Mouse (Mus musculus) CD4-positive, CD25-positive, alpha-beta regulatory T cell (primary cell): Measurements from ENCODE around the gene Gm10037. TPM values are rescaled to one million over a fixed set of nuclear protein-coding genes. Genes with fewer than 3 reads are reported as not detected.

Experiments used
- polyA plus RNA-seq: library from polyadenylated mRNA; unstranded; fragments of 100-300 nt; shearing (Covaris generic); gene quantifications from one replicate; pipeline ENCODE4 v1.2.1, GENCODE M21; 2017

The Gm10037 gene
- not detected for polyA plus RNA-seq

DNA sequence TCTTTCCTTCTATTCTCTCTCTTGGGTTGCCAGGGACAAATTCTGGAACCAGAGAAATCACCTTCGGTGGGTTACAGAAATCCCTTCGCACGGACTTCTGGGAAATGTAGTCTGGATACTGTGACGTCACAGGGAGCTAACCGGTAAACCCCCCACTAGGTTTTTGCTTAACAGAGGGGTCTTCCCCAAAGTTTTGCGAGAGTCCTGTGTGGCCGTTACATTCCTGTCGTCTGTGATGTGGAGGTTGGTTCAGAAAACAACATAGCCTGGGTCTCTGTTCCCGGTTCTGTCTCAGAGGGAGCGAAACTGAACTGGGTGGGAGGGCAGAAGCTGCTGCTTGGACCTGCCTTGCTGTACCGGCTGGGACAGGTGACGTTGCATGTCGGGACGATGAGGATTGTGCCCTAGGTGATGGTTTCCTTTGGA, at the start of gene Gm10037:
Gm10037 (plus strand) TSS at position 196 of the 426 bp plus-strand sequence.

DNA sequence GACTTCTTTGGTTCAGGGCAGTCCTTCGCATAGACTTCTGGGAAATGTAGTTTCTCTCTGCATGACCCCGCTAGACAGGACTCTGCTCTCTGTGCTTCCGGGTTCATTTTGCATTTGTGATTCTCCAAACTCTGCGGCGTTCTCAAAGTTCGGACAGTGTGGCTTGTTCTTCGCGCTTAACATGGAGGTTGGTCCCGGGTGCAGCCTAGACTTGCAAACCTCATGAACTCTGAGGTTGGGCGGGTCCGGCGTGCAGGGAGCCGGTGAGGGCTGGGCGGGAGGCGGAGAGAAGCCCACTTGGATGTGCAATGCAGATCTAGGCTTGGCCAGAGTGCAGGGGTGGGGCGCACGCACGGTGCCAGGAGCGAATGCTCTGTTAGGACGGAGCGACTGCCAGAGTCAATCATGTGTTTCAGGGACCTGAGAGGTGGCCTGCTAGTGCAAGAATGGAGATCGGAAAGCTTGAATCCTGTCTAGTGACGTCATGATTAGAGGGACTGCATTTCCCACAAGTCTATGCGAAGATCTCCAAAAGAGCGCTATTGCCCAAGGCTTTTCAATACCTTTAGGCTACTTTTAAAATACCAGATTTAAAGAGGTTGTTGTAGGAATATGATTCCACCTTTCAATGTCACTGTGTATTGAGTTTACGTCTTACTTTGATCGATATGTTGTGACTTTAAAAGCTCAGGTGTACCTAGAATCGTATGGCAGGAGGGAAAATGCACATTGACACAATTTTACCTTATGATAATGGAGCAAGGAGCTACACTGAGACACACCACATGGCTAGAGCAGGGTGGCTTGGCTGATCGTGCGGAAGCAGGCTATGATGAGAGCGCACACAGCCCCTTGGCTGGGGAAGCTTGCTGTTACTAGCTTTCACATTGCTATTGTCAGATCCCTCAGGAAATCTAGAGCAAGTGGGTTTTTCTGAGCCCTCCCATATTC, 16.9 kb upstream of the Gm10037 start, which contains the start of gene Zfp273:
Zfp273 (plus strand) TSS at position 31 of the 951 bp plus-strand sequence.

DNA sequence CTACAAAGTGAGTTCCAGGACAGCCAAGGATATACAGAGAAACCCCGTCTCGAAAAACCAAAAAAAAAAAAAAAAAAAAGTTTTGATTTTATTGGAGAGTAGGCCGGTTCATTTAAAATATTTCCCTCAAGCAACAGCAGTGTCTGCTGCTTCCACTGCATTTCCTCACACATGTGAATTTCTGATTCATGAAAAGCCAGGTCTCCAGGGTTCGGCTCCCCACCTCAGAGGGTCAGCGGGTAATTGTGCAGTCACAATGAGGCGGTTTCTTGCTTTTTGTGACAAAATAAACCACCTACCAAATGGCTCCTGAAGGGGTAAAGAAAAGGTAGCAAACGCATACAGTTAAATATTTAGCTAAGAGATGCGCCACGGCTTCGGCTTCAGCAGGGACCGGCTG, 32.1 kb downstream of the Gm10037 start, which contains the start of gene BC048507:
BC048507 (plus strand) TSS at position 301 of the 400 bp plus-strand sequence.

Other genes with a start within 250 kb of the Gm10037 start
- 7.9 TPM for gene Zfp729b, start 221.4 kb upstream of the Gm10037 start, polyA plus RNA-seq
- gene Gm49345, start 193.3 kb upstream of the Gm10037 start, polyA plus RNA-seq = 3.7 TPM
- gene Zfp729a, start 193.3 kb upstream of the Gm10037 start, polyA plus RNA-seq = 9.0 TPM
- gene Zfp738, start 144.0 kb upstream of the Gm10037 start, polyA plus RNA-seq = 20.4 TPM
- 9.5 TPM for gene Zfp65, start 101.9 kb upstream of the Gm10037 start, polyA plus RNA-seq
- gene Zfp85, start 75.9 kb upstream of the Gm10037 start, polyA plus RNA-seq = 8.9 TPM
- 1.8 TPM for gene Zfp493, start 51.4 kb upstream of the Gm10037 start, polyA plus RNA-seq
- 5.3 TPM for gene Zfp273, start 17.4 kb upstream of the Gm10037 start, polyA plus RNA-seq
- gene BC048507, start 32.2 kb downstream of the Gm10037 start, polyA plus RNA-seq = not detected